Mouse (Mus musculus) fibroblast of lung, adult 2 months (primary cell): ENCODE measurements around the gene Phf21a.

Experiments used
- DNase-seq: peaks from one replicate; pipeline ENCODE4 v3.0.0-alpha.2; 2011; ENCODE audit warnings: low read depth

The Phf21a gene

GRCm38 (mm10) chr2:92404737-92405136, 311.8 kb downstream of the Phf21a start:
- no peak for DNase-seq

GRCm38 (mm10) chr2:92405687-92406086, 312.8 kb downstream of the Phf21a start:
- no peak for DNase-seq

GRCm38 (mm10) chr2:92408309-92409045, 315.6 kb downstream of the Phf21a start:
- no peak for DNase-seq

- no peak for DNase-seq
Measured at GRCm38 (mm10) chr2:92411705-92412104, 318.8 kb downstream of the Phf21a start.
